Mouse (Mus musculus) forebrain, embryonic 14.5 days (tissue): ENCODE data around the gene Gm20479. TPM values are rescaled to one million over a fixed set of nuclear protein-coding genes. Genes with fewer than 3 reads are reported as not detected.
A peak's percentile ranks its signal among the peaks of the same experiment; 100 is the strongest.

Experiments
- ATAC-seq: fragments of 200-750 bp; cut with Nextera tagmentation; 2 replicates; pipeline ENCODE4 v1.8.0; 2017; ENCODE audit warnings: mild to moderate bottlenecking, moderate library complexity
- DNase-seq: peaks from one replicate; pipeline ENCODE4 v3.0.0-alpha.2; 2015; ENCODE audit warnings: low spot score
- H3K27ac ChIP-seq: fragments of 300-500 bp; sonication (generic); 2 replicates; pipeline ENCODE4 v1.5.1; 2014; ENCODE audit warnings: low read depth, mild to moderate bottlenecking, control low read depth, low read length, moderate library complexity
- H3K27me3 ChIP-seq: fragments of 300-500 bp; sonication (generic); replicated peaks from 2 replicates; pipeline ENCODE4 v1.6.1; 2014; ENCODE audit warnings: low read length, control low read depth, mixed read lengths; ENCODE audit not compliant: control insufficient read depth, insufficient read depth
- H3K36me3 ChIP-seq: fragments of 300-500 bp; sonication (generic); 2 replicates; pipeline ENCODE4 v1.6.1; 2014; ENCODE audit warnings: low read length, control low read depth; ENCODE audit not compliant: control insufficient read depth, insufficient read depth
- H3K4me1 ChIP-seq: fragments of 300-500 bp; sonication (generic); 2 replicates; pipeline ENCODE4 v1.6.1; 2014; ENCODE audit warnings: antibody characterized with exemption, low read length, control low read depth; ENCODE audit not compliant: control insufficient read depth, insufficient read depth
- H3K4me2 ChIP-seq: fragments of 300-500 bp; sonication (generic); 2 replicates; pipeline ENCODE4 v1.6.1; 2014; ENCODE audit warnings: mild to moderate bottlenecking, control low read depth, low read length
- H3K4me3 ChIP-seq: fragments of 300-500 bp; sonication (generic); 2 replicates; pipeline ENCODE4 v1.5.1; 2014; ENCODE audit warnings: low read depth, low read length, control low read depth
- H3K9ac ChIP-seq: fragments of 300-500 bp; sonication (generic); 2 replicates; pipeline ENCODE4 v1.6.1; 2014; ENCODE audit warnings: mild to moderate bottlenecking, low read length, control low read depth, moderate library complexity
- H3K9me3 ChIP-seq: fragments of 300-500 bp; sonication (generic); replicated peaks from 2 replicates; pipeline ENCODE4 v1.6.1; 2016; ENCODE audit warnings: low read length, control low read depth, mixed read lengths; ENCODE audit not compliant: control insufficient read depth
- WGBS: fragments of 180-500 bp; shearing (Covaris S2); extraction: QIAGEN DNeasy Blood & Tissue Kit; methylation state at CpG from one replicate; pipeline ENCODE4 v1.1.7; 2014; 5-methylcytosine and 5-hydroxymethylcytosine counted together
- polyA plus RNA-seq: library from polyadenylated mRNA; unstranded; fragments of >200 nt; fragmentation: Nextera tagmentation; extraction: Ambion mirVana; gene quantifications from 2 replicates; pipeline ENCODE4 v1.2.1, GENCODE M21; 2014

Gm20479 gene
- polyA plus RNA-seq, 1 experiment from 2014 or later, result 0.38 TPM

DNA sequence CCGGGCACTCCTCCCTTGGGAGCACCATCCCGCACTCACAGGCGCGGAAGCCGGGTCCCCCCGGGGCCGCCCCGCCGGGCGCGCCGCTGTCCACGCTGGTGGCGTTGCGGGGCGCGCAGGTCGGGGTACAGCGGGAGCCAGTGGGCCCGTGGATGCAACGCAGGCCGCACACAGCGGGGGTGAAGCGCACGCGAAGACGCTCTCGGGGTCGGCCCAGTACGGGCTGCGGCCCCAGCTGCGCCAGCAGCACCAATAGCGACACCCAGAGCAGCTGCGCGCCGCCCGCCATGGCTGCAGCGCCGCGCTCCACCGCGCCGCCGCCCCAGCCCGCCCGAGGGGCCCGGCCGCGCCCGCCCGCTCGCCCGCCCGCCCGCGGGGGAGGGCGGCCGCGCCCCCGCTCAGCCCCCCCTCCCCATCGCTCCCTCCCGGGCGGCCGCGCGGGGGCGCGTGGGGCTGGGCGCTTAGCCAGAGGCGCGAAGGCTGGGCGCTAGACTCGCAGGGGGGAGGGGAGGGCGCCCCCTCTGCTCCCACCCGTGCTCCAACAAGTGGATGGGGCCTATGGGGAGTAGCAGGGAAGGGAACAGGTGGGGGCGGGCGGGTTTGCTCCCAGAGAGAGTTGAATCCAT is 23.8 kb downstream of the Gm20479 start:
- H3K4me3 ChIP-seq, result peak overlapping the region; percentile 44
- ATAC-seq (no peak), DNase-seq (no peak)
- H3K9ac ChIP-seq, result peak overlapping the region; percentile 63
- peaks cover 13% of the 10 kb centered on the region for H3K4me1 ChIP-seq
- H3K4me2 ChIP-seq, result peak overlapping the region; percentile 84
- no peaks in the 10 kb centered on the region for H3K36me3 ChIP-seq
- H3K27me3 ChIP-seq, result peaks cover 66% of the 10 kb centered on the region
- no peaks in the 10 kb centered on the region for H3K9me3 ChIP-seq
- 2% methylated on average over 30 of the region's 77 CpGs for WGBS
- no peak overlapping the region; the same call in 1 of the 2 replicates for H3K27ac ChIP-seq

GRCm38 (mm10) chr7:27332353-27333199 is 24.6 kb downstream of the Gm20479 start:
- H3K4me3 ChIP-seq, result peak overlapping the region; percentile 44
- peaks cover 72% of the 10 kb centered on the region for H3K27me3 ChIP-seq
- WGBS, result 1% methylated on average over 37 of the region's 39 CpGs
- no peak overlapping the region for H3K27ac ChIP-seq
- peak overlapping the region; percentile 84 for H3K4me2 ChIP-seq
- peak overlapping the region; percentile 63 for H3K9ac ChIP-seq
- DNase-seq (peak; percentile 79), ATAC-seq (no peak; the same call in 1 of the 2 replicates)
- 0 out of 2 replicates have a peak, but pooled peaks cover 2% of the 10 kb centered on the region for H3K36me3 ChIP-seq
- no peaks in the 10 kb centered on the region for H3K9me3 ChIP-seq
- H3K4me1 ChIP-seq, result peaks cover 13% of the 10 kb centered on the region

DNA sequence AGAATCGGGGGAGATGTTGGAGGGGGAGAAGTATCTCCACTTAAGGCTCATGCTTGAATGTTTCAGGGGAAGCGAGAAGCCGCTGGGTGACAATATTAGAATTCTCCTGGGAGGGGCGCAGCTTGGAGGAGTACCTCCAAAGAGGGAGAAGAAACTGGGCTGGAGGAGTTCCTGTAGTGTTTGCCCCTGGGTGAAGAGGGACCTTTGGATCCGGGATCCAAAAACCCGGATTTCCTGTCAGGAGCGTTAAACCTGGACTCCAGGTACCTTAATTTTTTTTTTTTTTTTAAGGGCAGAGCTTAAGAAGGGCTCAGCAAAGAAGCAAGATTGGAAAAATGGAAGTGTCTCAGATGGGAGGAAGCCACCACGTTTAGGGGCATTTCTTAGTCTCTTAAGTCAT is 25.4 kb downstream of the Gm20479 start:
- Histone ChIP-seq H3K4me2 (peak overlapping the region; percentile 84; the same call in 1 of the 2 replicates), H3K9me3 (no peaks in the 10 kb centered on the region), H3K36me3 (0 out of 2 replicates have a peak, but pooled peaks cover 2% of the 10 kb centered on the region), H3K4me1 (peaks cover 8% of the 10 kb centered on the region), H3K9ac (no peak overlapping the region), H3K27me3 (peaks cover 75% of the 10 kb centered on the region), H3K27ac (no peak overlapping the region), H3K4me3 (0 out of 2 replicates have a peak overlapping the region, but pooled peaks have one; percentile 44)
- 10% methylated on average over 8 of the region's 8 CpGs for WGBS
- DNase-seq, result no peak
- no peak for ATAC-seq

DNA sequence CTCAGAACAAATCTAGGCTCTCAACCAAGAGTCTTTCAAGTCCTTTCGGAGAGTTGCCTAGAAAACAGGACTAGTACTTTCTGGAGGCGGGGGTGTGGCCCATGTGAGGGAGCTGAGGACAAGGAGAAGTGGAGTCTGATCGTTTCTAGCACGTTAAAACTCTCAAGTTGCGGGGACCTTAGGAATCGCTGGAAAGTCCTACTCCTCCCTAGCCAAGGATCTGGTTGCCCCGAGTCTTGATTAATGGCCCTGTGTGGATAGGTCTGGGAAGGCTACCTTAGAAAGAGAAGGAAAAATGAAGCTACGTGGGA is 25.7 kb downstream of the Gm20479 start:
- H3K9me3 ChIP-seq, result no peaks in the 10 kb centered on the region
- H3K9ac ChIP-seq, result no peak overlapping the region
- H3K27ac ChIP-seq, result no peak overlapping the region
- DNase-seq (no peak), ATAC-seq (no peak)
- 3% methylated on average over 8 of the region's 8 CpGs for WGBS
- 0 out of 2 replicates have a peak, but pooled peaks cover 2% of the 10 kb centered on the region for H3K36me3 ChIP-seq
- peaks cover 8% of the 10 kb centered on the region for H3K4me1 ChIP-seq
- peaks cover 77% of the 10 kb centered on the region for H3K27me3 ChIP-seq
- no peak overlapping the region for H3K4me2 ChIP-seq
- no peak overlapping the region for H3K4me3 ChIP-seq

GRCm38 (mm10) chr7:27330709-27331540 is 26.3 kb downstream of the Gm20479 start:
- Histone ChIP-seq H3K9ac (no peak overlapping the region), H3K9me3 (no peaks in the 10 kb centered on the region), H3K27me3 (peaks cover 83% of the 10 kb centered on the region), H3K4me3 (peak overlapping the region; percentile 26), H3K4me2 (peak overlapping the region; percentile 52), H3K4me1 (peaks cover 10% of the 10 kb centered on the region), H3K36me3 (0 out of 2 replicates have a peak, but pooled peaks cover 2% of the 10 kb centered on the region), H3K27ac (no peak overlapping the region)
- WGBS, result 2% methylated on average over 39 of the region's 39 CpGs
- ATAC-seq (no peak; the same call in 1 of the 2 replicates), DNase-seq (peak; percentile 77)

- Histone ChIP-seq H3K4me2 (peak overlapping the region; percentile 52), H3K27ac (no peak overlapping the region), H3K36me3 (0 out of 2 replicates have a peak, but pooled peaks cover 2% of the 10 kb centered on the region), H3K4me3 (peak overlapping the region; percentile 26; the same call in 1 of the 2 replicates), H3K4me1 (peaks cover 14% of the 10 kb centered on the region), H3K27me3 (peaks cover 91% of the 10 kb centered on the region), H3K9me3 (no peaks in the 10 kb centered on the region), H3K9ac (no peak overlapping the region)
- ATAC-seq (no peak), DNase-seq (no peak)
- 24% methylated on average over 17 of the region's 17 CpGs for WGBS
Measured at GRCm38 (mm10) chr7:27329981-27330380, 27.2 kb downstream of the Gm20479 start.

- Histone ChIP-seq H3K4me3 (peak overlapping the region; percentile 13; the same call in 1 of the 2 replicates), H3K9ac (no peak overlapping the region), H3K4me2 (peak overlapping the region; percentile 45; the same call in 1 of the 2 replicates), H3K9me3 (no peaks in the 10 kb centered on the region), H3K36me3 (0 out of 2 replicates have a peak, but pooled peaks cover 2% of the 10 kb centered on the region), H3K4me1 (peaks cover 14% of the 10 kb centered on the region), H3K27me3 (peaks cover 86% of the 10 kb centered on the region), H3K27ac (no peak overlapping the region)
- peak; percentile 84 for DNase-seq
- ATAC-seq, result peak; percentile 41
- WGBS, result 5% methylated on average over 45 of the region's 45 CpGs
Measured at GRCm38 (mm10) chr7:27329326-27329947, 27.8 kb downstream of the Gm20479 start.

DNA sequence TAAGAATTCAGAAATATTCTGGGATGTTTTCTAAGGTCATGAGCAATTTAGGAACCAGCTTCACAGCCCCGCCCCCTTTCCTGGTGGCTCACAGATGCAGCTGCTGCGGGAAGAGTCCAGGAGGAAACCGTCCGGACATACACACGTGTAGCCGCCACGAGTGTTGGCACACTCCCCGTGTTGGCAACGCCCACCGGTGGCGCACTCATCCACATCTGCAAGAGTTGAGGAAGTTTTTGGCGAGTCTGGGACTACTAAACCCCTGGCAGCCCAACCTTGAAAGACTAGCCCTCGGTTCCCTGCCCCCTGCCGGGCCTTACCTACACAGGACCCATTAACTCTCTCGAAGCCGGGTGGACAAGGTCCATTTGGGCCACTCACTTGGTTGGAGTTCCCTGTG is 28.6 kb downstream of the Gm20479 start:
- Histone ChIP-seq H3K27me3 (peaks cover 80% of the 10 kb centered on the region), H3K4me2 (no peak overlapping the region), H3K27ac (no peak overlapping the region), H3K4me3 (no peak overlapping the region), H3K9me3 (no peaks in the 10 kb centered on the region), H3K9ac (no peak overlapping the region), H3K36me3 (0 out of 2 replicates have a peak, but pooled peaks cover 2% of the 10 kb centered on the region), H3K4me1 (peaks cover 14% of the 10 kb centered on the region)
- DNase-seq (no peak), ATAC-seq (no peak)
- 46% methylated on average over 16 of the region's 16 CpGs for WGBS
